Mouse (Mus musculus) myocyte (in vitro differentiated cells): ENCODE data around the gene Ttc23l.

ENCODE experiments used
- CEBPB ChIP-seq: IDR thresholded peaks from 2 replicates; pipeline ENCODE4 v1.6.1; 2011; ENCODE audit warnings: mild to moderate bottlenecking, moderate library complexity; ENCODE audit not compliant: poor library complexity, insufficient read depth, severe bottlenecking
- E2F4 ChIP-seq: IDR thresholded peaks from one replicate; pipeline ENCODE4 v1.6.1; 2011; ENCODE audit warnings: mild to moderate bottlenecking, control low read depth, moderate library complexity; ENCODE audit not compliant: insufficient read depth
- MAX ChIP-seq: IDR thresholded peaks from one replicate; pipeline ENCODE4 v1.6.1; 2011; ENCODE audit warnings: low read depth, mild to moderate bottlenecking, control low read depth
- MYOD1 ChIP-seq, 3 experiments: IDR thresholded peaks; one replicate each; pipeline ENCODE4 v1.6.1; 2011; ENCODE audit warnings: control low read depth in 2 of 3, low read depth in 2 of 3, mild to moderate bottlenecking in 2 of 3, moderate library complexity in 1 of 3; ENCODE audit not compliant: insufficient read length in 2 of 3, control insufficient read depth in 1 of 3
- MYOG ChIP-seq, 3 experiments: IDR thresholded peaks; one replicate each; pipeline ENCODE4 v1.6.1; 2011; ENCODE audit warnings: control low read depth in 2 of 3, low read depth in 2 of 3, mild to moderate bottlenecking in 2 of 3; ENCODE audit not compliant: insufficient read length in 2 of 3, control insufficient read depth in 1 of 3, insufficient read depth in 1 of 3
- POLR2A ChIP-seq: IDR thresholded peaks from one replicate; pipeline ENCODE4 v1.6.1; 2011; ENCODE audit warnings: low read depth, mild to moderate bottlenecking, control low read depth, moderate library complexity; ENCODE audit not compliant: insufficient read length
- POLR2AphosphoS2 ChIP-seq: IDR thresholded peaks from one replicate; pipeline ENCODE4 v1.6.1; 2011; ENCODE audit warnings: low read depth, control low read depth; ENCODE audit not compliant: insufficient read length
- TCF12 ChIP-seq: IDR thresholded peaks from one replicate; pipeline ENCODE4 v1.6.1; 2011; ENCODE audit warnings: mild to moderate bottlenecking, control low read depth; ENCODE audit not compliant: poor library complexity, insufficient read depth, severe bottlenecking
- USF1 ChIP-seq: IDR thresholded peaks from one replicate; pipeline ENCODE4 v1.6.1; 2011; ENCODE audit warnings: low read depth, mild to moderate bottlenecking, control low read depth, moderate library complexity

GRCm38 (mm10) chr15:10586565-10586964 is 28.1 kb upstream of the Ttc23l start:
- TF ChIP-seq POLR2A (no peak), E2F4 (no peak), USF1 (no peak), MAX (no peak), TCF12 (no peak), MYOD1 (IDR thresholded peaks at IDR 0.05; ENCODE audit: control insufficient read depth in 1 of 3, insufficient read length in 2 of 3, low read depth in 2 of 3) (no peak), CEBPB (no peak), POLR2AphosphoS2 (no peak), MYOG (IDR thresholded peaks at IDR 0.05; ENCODE audit: control insufficient read depth in 1 of 3, insufficient read depth in 1 of 3, insufficient read length in 2 of 3, low read depth in 2 of 3) (no peak)
